ENCODE assay signal across 7 mouse cellular contexts in genomic region chr5:3646991-3647707, GRCm38 (mm10). TPM values are rescaled to one million over a fixed set of nuclear protein-coding genes. Genes with fewer than 3 reads are reported as not detected.
A peak's percentile ranks its signal among the peaks of the same experiment; 100 is the strongest.
DNase-seq lines count a peak whose midpoint lies in the region; ATAC-seq and TF ChIP-seq lines count a peak whose summit lies in the region.

No protein-coding gene starts in this region.

- intact Hi-C loops in left cerebral cortex, adult 2 months (cut with DNase I) = loop anchor here (2.0 kb wide), 1 partner anchor 156 kb away; the partner anchor contains the start of genes Ankib1 and Krit1

- DNase-seq in Patski (ENCODE audit: low read depth, low spot score) = no peak
- peak; percentile 64 for DNase-seq in hindbrain, embryonic 11.5 days (ENCODE audit: low spot score)
- peak; percentile 43 to 48 for DNase-seq in left cerebral cortex, adult 2 months (ENCODE audit: extremely low spot score in 1 of 2, low spot score in 2 of 2)
- peak; percentile 52 to 67 for DNase-seq in right cerebral cortex, adult 2 months (ENCODE audit: low spot score in 2 of 2)

- no peaks in the 10 kb centered on the region for H3K27me3 ChIP-seq in Patski
- H3K27me3 ChIP-seq in forebrain, embryonic 13.5 days = no peaks in the 10 kb centered on the region
- H3K27me3 ChIP-seq in hindbrain, embryonic 11.5 days (ENCODE audit: control insufficient read depth, insufficient read depth, low read length) = no peaks in the 10 kb centered on the region

- WGBS in forebrain, embryonic 13.5 days = under 1% methylated on average over 41 of the region's 60 CpGs
- under 1% methylated on average over 44 of the region's 60 CpGs for WGBS in hindbrain, embryonic 11.5 days
- under 1% methylated on average over 44 of the region's 60 CpGs for WGBS in macrophage (ENCODE audit: missing documents)

- peak; percentile 94 for TF ChIP-seq CTCF in Patski (IDR thresholded peaks at IDR 0.05)
- TF ChIP-seq CTCF in left cerebral cortex, adult 2 months (IDR thresholded peaks at IDR 0.05) = peak; percentile 62

- POLR2A ChIA-PET in Patski (lab: Charles Lee) = interaction anchor here (1.2 to 1.5 kb wide), 3 partner anchors 65 to 156 kb away, joined by 3 to 8 read pairs (median 4); partner anchors contain the start of genes Ankib1 and Krit1

- peaks cover 13% of the 10 kb centered on the region for H3K4me1 ChIP-seq in forebrain, embryonic 13.5 days
- H3K4me1 ChIP-seq in hindbrain, embryonic 11.5 days (replicated peaks; ENCODE audit: control insufficient read depth, insufficient read depth, low read length) = no peaks in the 10 kb centered on the region

- peak overlapping the region; percentile 67 for H3K4me2 ChIP-seq in forebrain, embryonic 13.5 days
- H3K4me2 ChIP-seq in hindbrain, embryonic 11.5 days (replicated peaks; ENCODE audit: low read depth, low read length) = peak overlapping the region; percentile 56

- peak; percentile 60 for ATAC-seq in Patski
- ATAC-seq in cerebellum, adult (ENCODE audit: insufficient number of reproducible peaks, low FRiP score, low TSS enrichment) = peak; percentile 63; the same call in 1 of the 2 replicates
- ATAC-seq in forebrain, embryonic 13.5 days = peak; percentile 60
- ATAC-seq in hindbrain, embryonic 11.5 days (ENCODE audit: low FRiP score) = peak; percentile 58

- H3K9me3 ChIP-seq in forebrain, embryonic 13.5 days (replicated peaks) = no peaks in the 10 kb centered on the region
- H3K9me3 ChIP-seq in hindbrain, embryonic 11.5 days (ENCODE audit: control insufficient read depth, low read length) = no peaks in the 10 kb centered on the region

- in situ Hi-C loops in Patski (cut with MboI; ENCODE audit: low pct_unique_long_range_greater_than_20kb) = no loop called here

- CTCF ChIA-PET in Patski (lab: Charles Lee) = interaction anchor here (0.8 to 1.8 kb wide), 2 partner anchors 14 to 148 kb away, joined by 3 to 5 read pairs; no protein-coding TSS in a partner anchor

- H3K4me3 ChIP-seq in forebrain, embryonic 13.5 days = peak overlapping the region; percentile 90
- H3K4me3 ChIP-seq in hindbrain, embryonic 11.5 days (ENCODE audit: low read depth, low read length) = peak overlapping the region; percentile 95
- peak overlapping the region; percentile 77 for H3K4me3 ChIP-seq in left cerebral cortex, adult 2 months
- peak overlapping the region; percentile 56 for H3K4me3 ChIP-seq in macrophage (ENCODE audit: inconsistent target)

- peaks cover 19% of the 10 kb centered on the region for H3K36me3 ChIP-seq in forebrain, embryonic 13.5 days (ENCODE audit: poor library complexity, severe bottlenecking)
- H3K36me3 ChIP-seq in hindbrain, embryonic 11.5 days (ENCODE audit: control insufficient read depth, insufficient read depth, low read length) = no peaks in the 10 kb centered on the region
- no peaks in the 10 kb centered on the region for H3K36me3 ChIP-seq in macrophage (ENCODE audit: inconsistent target)

- peak overlapping the region; percentile 91 for H3K27ac ChIP-seq in forebrain, embryonic 13.5 days
- peak overlapping the region; percentile 88 for H3K27ac ChIP-seq in hindbrain, embryonic 11.5 days (ENCODE audit: low read depth, low read length)
- peak overlapping the region; percentile 87 for H3K27ac ChIP-seq in left cerebral cortex, adult 2 months
- H3K27ac ChIP-seq in macrophage = peak overlapping the region; percentile 33; the same call in 1 of the 2 replicates

- H3K9ac ChIP-seq in forebrain, embryonic 13.5 days = peak overlapping the region; percentile 87
- H3K9ac ChIP-seq in hindbrain, embryonic 11.5 days (ENCODE audit: low read depth, low read length) = peak overlapping the region; percentile 93

- H3K79me2 ChIP-seq in macrophage (ENCODE audit: inconsistent target) = peaks cover 38% of the 10 kb centered on the region

RNA-seq across cellular contexts. Expression of gene Tmbim7, which starts 3.8 kb away (rescaled TPM):
- polyA plus RNA-seq in Patski (2021) (not detected), macrophage (2018) (not detected in 3 replicates)
- not detected in 2 replicates for polyA plus RNA-seq in forebrain, embryonic 13.5 days (2015; fragmentation: Nextera tagmentation; extraction: Ambion mirVana)
- not detected in 2 replicates for polyA plus RNA-seq in hindbrain, embryonic 11.5 days (2014; fragmentation: Nextera tagmentation; extraction: Ambion mirVana)
- total RNA-seq in left cerebral cortex, adult 2 months (2021) = not detected
- total RNA-seq in macrophage (2018; cell fraction: chromatin; rRNA removed) = not detected
- not detected for total RNA-seq in macrophage (2018; cell fraction: cytosol; rRNA removed)
- not detected for total RNA-seq in macrophage (2018; cell fraction: nucleus; rRNA removed)

RNA-seq across cellular contexts. Expression of gene Gatad1, which starts 9.8 kb away (rescaled TPM):
- polyA plus RNA-seq in Patski (2021) (146 TPM), macrophage (2018) (60.5 to 147 TPM (median 87.0 TPM) in 3 replicates)
- 65.8 and 69.3 TPM in 2 replicates for polyA plus RNA-seq in forebrain, embryonic 13.5 days (2015; fragmentation: Nextera tagmentation; extraction: Ambion mirVana)
- polyA plus RNA-seq in hindbrain, embryonic 11.5 days (2014; fragmentation: Nextera tagmentation; extraction: Ambion mirVana) = 78.7 and 81.1 TPM in 2 replicates
- 100 to 1,000 TPM; 115 to 124 TPM for total RNA-seq in left cerebral cortex, adult 2 months (2021)
- 10 to 100 TPM in 16 of 26 experiments, 1 to 10 TPM in 10; 2.3 to 31.0 (median 13.1) TPM for total RNA-seq in macrophage (2018; cell fraction: chromatin; rRNA removed)
- 100 to 1,000 TPM in 9 of 26 experiments, 10 to 100 TPM in 17; 64.6 to 126 (median 94.0) TPM for total RNA-seq in macrophage (2018; cell fraction: cytosol; rRNA removed)
- total RNA-seq in macrophage (2018; cell fraction: nucleus; rRNA removed) = 10 to 100 TPM; 14.2 to 59.6 (median 29.2) TPM

RNA-seq across cellular contexts. Expression of gene Rbm48, which starts 50.8 kb away (rescaled TPM):
- polyA plus RNA-seq in Patski (2021) (11.6 TPM), macrophage (2018) (4.5 to 7.5 TPM (median 5.3 TPM) in 3 replicates)
- polyA plus RNA-seq in forebrain, embryonic 13.5 days (2015; fragmentation: Nextera tagmentation; extraction: Ambion mirVana) = 16.2 and 16.8 TPM in 2 replicates
- 14.6 and 15.5 TPM in 2 replicates for polyA plus RNA-seq in hindbrain, embryonic 11.5 days (2014; fragmentation: Nextera tagmentation; extraction: Ambion mirVana)
- 10 to 100 TPM; 13.6 to 15.0 TPM for total RNA-seq in left cerebral cortex, adult 2 months (2021)
- total RNA-seq in macrophage (2018; cell fraction: chromatin; rRNA removed) = 10 to 100 TPM in 16 of 26 experiments, 1 to 10 TPM in 9, under 1 TPM in 1; 0.97 to 27.9 (median 12.0) TPM
- 1 to 10 TPM; 1.3 to 6.9 (median 4.5) TPM for total RNA-seq in macrophage (2018; cell fraction: cytosol; rRNA removed)
- total RNA-seq in macrophage (2018; cell fraction: nucleus; rRNA removed) = 10 to 100 TPM in 8 of 26 experiments, 1 to 10 TPM in 18; 2.6 to 19.2 (median 7.4) TPM

RNA-seq across cellular contexts. Expression of gene Pex1, which starts 51.3 kb away (rescaled TPM):
- polyA plus RNA-seq in Patski (2021) (34.7 TPM), macrophage (2018) (7.6 to 13.0 TPM (median 8.2 TPM) in 3 replicates)
- polyA plus RNA-seq in forebrain, embryonic 13.5 days (2015; fragmentation: Nextera tagmentation; extraction: Ambion mirVana) = 21.7 and 24.4 TPM in 2 replicates
- 16.7 and 18.5 TPM in 2 replicates for polyA plus RNA-seq in hindbrain, embryonic 11.5 days (2014; fragmentation: Nextera tagmentation; extraction: Ambion mirVana)
- total RNA-seq in left cerebral cortex, adult 2 months (2021) = 10 to 100 TPM; 25.8 to 30.6 TPM
- 100 to 1,000 TPM in 8 of 26 experiments, 10 to 100 TPM in 18; 26.8 to 147 (median 82.1) TPM for total RNA-seq in macrophage (2018; cell fraction: chromatin; rRNA removed)
- 10 to 100 TPM in 4 of 26 experiments, 1 to 10 TPM in 22; 4.7 to 13.5 (median 8.0) TPM for total RNA-seq in macrophage (2018; cell fraction: cytosol; rRNA removed)
- 10 to 100 TPM; 13.0 to 92.4 (median 40.0) TPM for total RNA-seq in macrophage (2018; cell fraction: nucleus; rRNA removed)

Comparison
In these comparisons a context has a peak if more than half of its experiments do, and no peak if none do; other contexts are left out.
1. H3K27ac ChIP-seq: peak in every context shown above with its lines; median percentile 91 in forebrain, embryonic 13.5 days; 88 in hindbrain, embryonic 11.5 days; 87 in left cerebral cortex, adult 2 months; 33 in macrophage.